Mouse (Mus musculus): ENCODE results near the gene Sorl1.

DNA sequence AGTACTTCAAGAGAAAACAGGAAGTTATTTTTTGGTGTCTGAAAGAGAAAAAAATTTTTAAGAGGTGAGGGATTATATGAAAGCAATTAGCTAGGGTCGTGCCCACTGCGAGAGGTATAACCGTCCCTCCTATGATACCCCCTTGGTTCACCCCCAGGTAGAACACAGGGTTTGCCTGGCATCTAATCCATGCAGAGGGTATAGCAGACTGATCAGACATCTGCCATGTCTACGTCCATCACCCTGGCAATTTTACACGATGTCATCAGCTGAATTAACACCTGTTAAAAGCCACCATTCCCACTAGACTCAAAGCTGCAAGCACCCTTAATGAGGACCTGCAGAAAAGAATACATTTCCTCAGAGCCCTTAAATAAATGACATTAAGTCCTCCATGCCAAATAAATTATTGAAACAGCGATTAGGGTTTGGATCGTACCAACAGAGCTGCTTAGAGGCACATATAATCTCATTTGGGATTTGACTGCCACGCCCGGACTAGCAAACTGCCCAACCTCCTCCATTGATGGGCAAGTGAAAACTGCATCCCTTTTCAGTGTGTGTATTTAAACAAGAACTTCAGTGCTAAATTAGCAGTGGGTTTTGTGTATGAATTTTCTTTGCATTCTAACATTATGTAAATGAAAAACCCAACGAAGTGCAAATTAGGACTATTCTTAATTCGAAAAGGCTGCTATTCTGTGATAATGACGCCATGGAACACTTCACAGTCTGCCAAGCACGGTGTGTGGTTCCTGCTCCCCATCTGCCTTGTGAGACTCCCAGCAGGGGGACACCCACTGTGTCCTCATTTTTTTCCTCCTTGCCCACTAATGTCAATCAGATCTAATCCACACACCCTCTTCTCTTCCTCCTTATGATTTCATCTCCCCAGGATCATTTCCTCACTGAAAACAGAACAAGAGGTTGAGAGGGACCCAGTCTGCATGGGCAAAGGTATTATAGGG lies 7.0 kb upstream of the Sorl1 start:
- TF ChIP-seq CTCF (conservative IDR thresholded peaks at IDR 0.05; ENCODE audit: low read length) (no peak), POU5F1 (IDR thresholded peaks at IDR 0.05; ENCODE audit: borderline replicate concordance, low read length) (no peak)
